Mouse (Mus musculus): ENCODE results near the gene Dpyd. TPM values are rescaled to one million over a fixed set of nuclear protein-coding genes. Genes with fewer than 3 reads are reported as not detected.

The Dpyd gene
- polyA plus RNA-seq, 1 experiment from 2014 or later: 3.6 TPM

- no peaks in the 10 kb centered on the region for H3K36me3 ChIP-seq (ENCODE audit: control insufficient read depth, insufficient read depth, low read length)
- H3K4me2 ChIP-seq (replicated peaks; ENCODE audit: low read depth, low read length): no peak overlapping the region
- 95% methylated on average over 1 of the region's 1 CpGs for WGBS
- no peaks in the 10 kb centered on the region for H3K9me3 ChIP-seq (ENCODE audit: control insufficient read depth, low read length)
- H3K27ac ChIP-seq (ENCODE audit: low read depth, low read length): no peak overlapping the region
- H3K4me3 ChIP-seq (ENCODE audit: low read depth, low read length): no peak overlapping the region
- no peak for DNase-seq (ENCODE audit: low spot score)
- no peaks in the 10 kb centered on the region for H3K4me1 ChIP-seq (replicated peaks; ENCODE audit: control insufficient read depth, insufficient read depth, low read length)
- no peak overlapping the region for H3K9ac ChIP-seq (ENCODE audit: low read depth, low read length)
- ATAC-seq (ENCODE audit: low FRiP score): no peak
- no peaks in the 10 kb centered on the region for H3K27me3 ChIP-seq (ENCODE audit: control insufficient read depth, insufficient read depth, low read length)
Observed at GRCm38 (mm10) chr3:118590559-118590958, 28.6 kb downstream of the Dpyd start.

GRCm38 (mm10) chr3:118594864-118595263 lies 32.9 kb downstream of the Dpyd start:
- no peak for ATAC-seq (ENCODE audit: low FRiP score)
- H3K27me3 ChIP-seq (ENCODE audit: control insufficient read depth, insufficient read depth, low read length): no peaks in the 10 kb centered on the region
- no peaks in the 10 kb centered on the region for H3K4me1 ChIP-seq (replicated peaks; ENCODE audit: control insufficient read depth, insufficient read depth, low read length)

GRCm38 (mm10) chr3:118595693-118596092 lies 33.8 kb downstream of the Dpyd start:
- Histone ChIP-seq H3K4me3 (ENCODE audit: low read depth, low read length) (no peak overlapping the region), H3K9ac (ENCODE audit: low read depth, low read length) (no peak overlapping the region), H3K4me2 (replicated peaks; ENCODE audit: low read depth, low read length) (no peak overlapping the region), H3K4me1 (replicated peaks; ENCODE audit: control insufficient read depth, insufficient read depth, low read length) (no peaks in the 10 kb centered on the region), H3K9me3 (ENCODE audit: control insufficient read depth, low read length) (no peaks in the 10 kb centered on the region), H3K27me3 (ENCODE audit: control insufficient read depth, insufficient read depth, low read length) (no peaks in the 10 kb centered on the region), H3K27ac (ENCODE audit: low read depth, low read length) (no peak overlapping the region), H3K36me3 (ENCODE audit: control insufficient read depth, insufficient read depth, low read length) (no peaks in the 10 kb centered on the region)
- no peak for ATAC-seq (ENCODE audit: low FRiP score)
- DNase-seq (ENCODE audit: low spot score): no peak
- 92% methylated on average over 2 of the region's 2 CpGs for WGBS

More at GRCm38 (mm10) chr3:118594864-118595263, 32.9 kb downstream of the Dpyd start:
- no peaks in the 10 kb centered on the region for H3K36me3 ChIP-seq (ENCODE audit: control insufficient read depth, insufficient read depth, low read length)
- H3K9ac ChIP-seq (ENCODE audit: low read depth, low read length): no peak overlapping the region
- no peak overlapping the region for H3K4me2 ChIP-seq (replicated peaks; ENCODE audit: low read depth, low read length)
- H3K9me3 ChIP-seq (ENCODE audit: control insufficient read depth, low read length): no peaks in the 10 kb centered on the region
- no peak overlapping the region for H3K27ac ChIP-seq (ENCODE audit: low read depth, low read length)
- 86% methylated on average over 4 of the region's 4 CpGs for WGBS
- H3K4me3 ChIP-seq (ENCODE audit: low read depth, low read length): no peak overlapping the region
- no peak for DNase-seq (ENCODE audit: low spot score)

- no peak overlapping the region for H3K4me3 ChIP-seq (ENCODE audit: low read depth, low read length)
- H3K27ac ChIP-seq (ENCODE audit: low read depth, low read length): no peak overlapping the region
- H3K4me1 ChIP-seq (replicated peaks; ENCODE audit: control insufficient read depth, insufficient read depth, low read length): no peaks in the 10 kb centered on the region
- no peak overlapping the region for H3K9ac ChIP-seq (ENCODE audit: low read depth, low read length)
- no peak overlapping the region for H3K4me2 ChIP-seq (replicated peaks; ENCODE audit: low read depth, low read length)
- H3K9me3 ChIP-seq (ENCODE audit: control insufficient read depth, low read length): no peaks in the 10 kb centered on the region
- DNase-seq (ENCODE audit: low spot score): no peak
- ATAC-seq (ENCODE audit: low FRiP score): no peak
- no peaks in the 10 kb centered on the region for H3K27me3 ChIP-seq (ENCODE audit: control insufficient read depth, insufficient read depth, low read length)
- 87% methylated on average over 7 of the region's 7 CpGs for WGBS
- no peaks in the 10 kb centered on the region for H3K36me3 ChIP-seq (ENCODE audit: control insufficient read depth, insufficient read depth, low read length)
Observed at GRCm38 (mm10) chr3:118601689-118602640, 40.0 kb downstream of the Dpyd start.

GRCm38 (mm10) chr3:118608708-118609107 lies 46.8 kb downstream of the Dpyd start:
- H3K27me3 ChIP-seq (ENCODE audit: control insufficient read depth, insufficient read depth, low read length): no peaks in the 10 kb centered on the region
- no peak overlapping the region for H3K4me3 ChIP-seq (ENCODE audit: low read depth, low read length)
- DNase-seq (ENCODE audit: low spot score) (no peak), ATAC-seq (ENCODE audit: low FRiP score) (no peak)
- no peak overlapping the region for H3K27ac ChIP-seq (ENCODE audit: low read depth, low read length)
- no peaks in the 10 kb centered on the region for H3K36me3 ChIP-seq (ENCODE audit: control insufficient read depth, insufficient read depth, low read length)
- WGBS: 70% methylated on average over 4 of the region's 4 CpGs
- no peaks in the 10 kb centered on the region for H3K4me1 ChIP-seq (replicated peaks; ENCODE audit: control insufficient read depth, insufficient read depth, low read length)
- H3K9me3 ChIP-seq (ENCODE audit: control insufficient read depth, low read length): no peaks in the 10 kb centered on the region
- no peak overlapping the region for H3K4me2 ChIP-seq (replicated peaks; ENCODE audit: low read depth, low read length)
- no peak overlapping the region for H3K9ac ChIP-seq (ENCODE audit: low read depth, low read length)

- H3K4me3 ChIP-seq (ENCODE audit: low read depth, low read length): no peak overlapping the region
- WGBS: 40% methylated on average over 9 of the region's 9 CpGs
- no peak overlapping the region for H3K4me2 ChIP-seq (replicated peaks; ENCODE audit: low read depth, low read length)
- no peaks in the 10 kb centered on the region for H3K9me3 ChIP-seq (ENCODE audit: control insufficient read depth, low read length)
- ATAC-seq (ENCODE audit: low FRiP score) (peak; percentile 87), DNase-seq (ENCODE audit: low spot score) (peak; percentile 37)
- H3K36me3 ChIP-seq (ENCODE audit: control insufficient read depth, insufficient read depth, low read length): no peaks in the 10 kb centered on the region
- H3K27me3 ChIP-seq (ENCODE audit: control insufficient read depth, insufficient read depth, low read length): no peaks in the 10 kb centered on the region
- no peak overlapping the region for H3K27ac ChIP-seq (ENCODE audit: low read depth, low read length)
- H3K4me1 ChIP-seq (replicated peaks; ENCODE audit: control insufficient read depth, insufficient read depth, low read length): 0 out of 2 replicates have a peak, but pooled peaks cover 4% of the 10 kb centered on the region
- H3K9ac ChIP-seq (ENCODE audit: low read depth, low read length): no peak overlapping the region
Observed at GRCm38 (mm10) chr3:118626455-118627375, 64.8 kb downstream of the Dpyd start.

- Histone ChIP-seq H3K36me3 (ENCODE audit: control insufficient read depth, insufficient read depth, low read length) (no peaks in the 10 kb centered on the region), H3K9me3 (ENCODE audit: control insufficient read depth, low read length) (no peaks in the 10 kb centered on the region), H3K27ac (ENCODE audit: low read depth, low read length) (no peak overlapping the region), H3K4me1 (replicated peaks; ENCODE audit: control insufficient read depth, insufficient read depth, low read length) (0 out of 2 replicates have a peak, but pooled peaks cover 4% of the 10 kb centered on the region), H3K4me2 (replicated peaks; ENCODE audit: low read depth, low read length) (no peak overlapping the region), H3K9ac (ENCODE audit: low read depth, low read length) (no peak overlapping the region), H3K4me3 (ENCODE audit: low read depth, low read length) (no peak overlapping the region), H3K27me3 (ENCODE audit: control insufficient read depth, insufficient read depth, low read length) (no peaks in the 10 kb centered on the region)
- ATAC-seq (ENCODE audit: low FRiP score) (no peak), DNase-seq (ENCODE audit: low spot score) (no peak)
- 96% methylated on average over 1 of the region's 1 CpGs for WGBS
Observed at GRCm38 (mm10) chr3:118629737-118630136, 67.8 kb downstream of the Dpyd start.

- H3K27me3 ChIP-seq (ENCODE audit: control insufficient read depth, insufficient read depth, low read length): no peaks in the 10 kb centered on the region
- WGBS: 90% methylated on average over 10 of the region's 10 CpGs
- no peak overlapping the region for H3K4me2 ChIP-seq (replicated peaks; ENCODE audit: low read depth, low read length)
- ATAC-seq (ENCODE audit: low FRiP score) (no peak), DNase-seq (ENCODE audit: low spot score) (no peak)
- H3K27ac ChIP-seq (ENCODE audit: low read depth, low read length): no peak overlapping the region
- no peak overlapping the region for H3K9ac ChIP-seq (ENCODE audit: low read depth, low read length)
- no peaks in the 10 kb centered on the region for H3K9me3 ChIP-seq (ENCODE audit: control insufficient read depth, low read length)
- H3K36me3 ChIP-seq (ENCODE audit: control insufficient read depth, insufficient read depth, low read length): no peaks in the 10 kb centered on the region
- H3K4me1 ChIP-seq (replicated peaks; ENCODE audit: control insufficient read depth, insufficient read depth, low read length): no peaks in the 10 kb centered on the region
- no peak overlapping the region for H3K4me3 ChIP-seq (ENCODE audit: low read depth, low read length)
Observed at GRCm38 (mm10) chr3:118646024-118646570, 84.2 kb downstream of the Dpyd start.

All from hindbrain, embryonic 11.5 days (tissue).